Mouse (Mus musculus): ENCODE data around the gene Dnmt3b. TPM values are rescaled to one million over a fixed set of nuclear protein-coding genes. Genes with fewer than 3 reads are reported as not detected.
"Not testable (repeated sequence)": the region's sequence is repeated elsewhere in the genome, so short reads cannot be mapped to it uniquely, and the experiment has no call there.

Dnmt3b gene
- polyA plus RNA-seq, 1 experiment from 2014 or later, result 5.3 TPM

DNA sequence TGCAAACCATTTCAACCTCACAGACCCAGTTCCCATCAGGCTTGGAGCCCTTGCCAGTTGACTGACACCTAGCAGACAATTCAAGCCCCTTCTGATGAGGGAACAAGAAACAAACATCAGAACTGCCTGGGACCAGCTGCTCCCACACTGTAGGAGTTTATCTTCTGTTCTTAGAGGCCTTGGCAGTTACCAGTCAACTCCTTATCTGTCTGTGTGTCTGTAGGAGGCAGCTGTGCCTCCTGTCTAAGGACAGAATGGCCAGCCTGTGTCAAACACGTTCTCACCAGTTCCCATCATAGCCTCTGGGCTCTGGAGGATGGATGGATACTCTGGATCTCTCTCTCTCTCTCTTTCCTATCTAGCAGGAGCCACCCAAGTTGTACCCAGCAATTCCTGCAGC is 26.1 kb downstream of the Dnmt3b start:
- peaks cover 47% of the 10 kb centered on the region for H3K36me3 ChIP-seq
- not testable (repeated sequence) for H3K9ac ChIP-seq; H3K4me2 ChIP-seq; ATAC-seq (ENCODE audit: extremely low read depth, insufficient number of reproducible peaks, low FRiP score, low TSS enrichment); H3K27ac ChIP-seq (replicated peaks); H3K4me1 ChIP-seq; H3K27me3 ChIP-seq (replicated peaks); H3K4me3 ChIP-seq; H3K9me3 ChIP-seq
- WGBS, result 23% methylated on average over 1 of the region's 1 CpGs

- H3K4me2 ChIP-seq, result no peak overlapping the region
- H3K9me3 ChIP-seq, result no peaks in the 10 kb centered on the region
- H3K4me1 ChIP-seq, result no peaks in the 10 kb centered on the region
- H3K27me3 ChIP-seq (replicated peaks), result no peaks in the 10 kb centered on the region
- no peak for ATAC-seq (ENCODE audit: extremely low read depth, insufficient number of reproducible peaks, low FRiP score, low TSS enrichment)
- 84% methylated on average over 6 of the region's 6 CpGs for WGBS
- H3K4me3 ChIP-seq, result no peak overlapping the region
- H3K36me3 ChIP-seq, result peaks cover 59% of the 10 kb centered on the region
- no peak overlapping the region for H3K9ac ChIP-seq
- H3K27ac ChIP-seq (replicated peaks), result no peak overlapping the region
These were observed 27.7 kb downstream of the Dnmt3b start for GRCm38 (mm10) chr2:153676944-153677343.

DNA sequence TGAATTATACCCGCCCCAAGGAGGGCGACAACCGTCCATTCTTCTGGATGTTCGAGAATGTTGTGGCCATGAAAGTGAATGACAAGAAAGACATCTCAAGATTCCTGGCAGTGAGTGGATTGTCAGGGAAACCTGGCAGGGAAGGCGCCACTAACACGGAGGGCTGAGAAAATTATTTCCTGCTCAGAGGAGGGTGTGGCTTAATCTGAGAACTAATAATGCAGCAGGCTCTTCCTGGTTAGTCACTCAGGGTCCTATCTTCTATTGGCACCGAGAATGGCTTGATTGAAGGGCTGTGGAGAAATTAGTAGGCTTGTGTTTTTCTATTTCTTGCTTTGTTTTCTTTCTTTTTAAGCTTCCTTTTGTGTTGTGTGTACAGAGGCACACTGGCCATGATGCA is 28.3 kb downstream of the Dnmt3b start:
- Histone ChIP-seq H3K36me3 (peaks cover 59% of the 10 kb centered on the region), H3K4me3 (no peak overlapping the region), H3K4me2 (no peak overlapping the region), H3K9me3 (no peaks in the 10 kb centered on the region), H3K27me3 (replicated peaks) (no peaks in the 10 kb centered on the region), H3K4me1 (no peaks in the 10 kb centered on the region), H3K27ac (replicated peaks) (no peak overlapping the region), H3K9ac (no peak overlapping the region)
- 81% methylated on average over 7 of the region's 7 CpGs for WGBS
- no peak for ATAC-seq (ENCODE audit: extremely low read depth, insufficient number of reproducible peaks, low FRiP score, low TSS enrichment)

- H3K9me3 ChIP-seq, result no peaks in the 10 kb centered on the region
- ATAC-seq (ENCODE audit: extremely low read depth, insufficient number of reproducible peaks, low FRiP score, low TSS enrichment), result no peak
- H3K36me3 ChIP-seq, result peaks cover 53% of the 10 kb centered on the region
- H3K27me3 ChIP-seq (replicated peaks), result no peaks in the 10 kb centered on the region
- no peak overlapping the region for H3K4me3 ChIP-seq
- H3K27ac ChIP-seq (replicated peaks), result no peak overlapping the region
- 83% methylated on average over 1 of the region's 1 CpGs for WGBS
- no peak overlapping the region for H3K9ac ChIP-seq
- 0 out of 2 replicates have a peak, but pooled peaks cover 4% of the 10 kb centered on the region for H3K4me1 ChIP-seq
- no peak overlapping the region for H3K4me2 ChIP-seq
These were observed 30.7 kb downstream of the Dnmt3b start for GRCm38 (mm10) chr2:153679959-153680358.

DNA sequence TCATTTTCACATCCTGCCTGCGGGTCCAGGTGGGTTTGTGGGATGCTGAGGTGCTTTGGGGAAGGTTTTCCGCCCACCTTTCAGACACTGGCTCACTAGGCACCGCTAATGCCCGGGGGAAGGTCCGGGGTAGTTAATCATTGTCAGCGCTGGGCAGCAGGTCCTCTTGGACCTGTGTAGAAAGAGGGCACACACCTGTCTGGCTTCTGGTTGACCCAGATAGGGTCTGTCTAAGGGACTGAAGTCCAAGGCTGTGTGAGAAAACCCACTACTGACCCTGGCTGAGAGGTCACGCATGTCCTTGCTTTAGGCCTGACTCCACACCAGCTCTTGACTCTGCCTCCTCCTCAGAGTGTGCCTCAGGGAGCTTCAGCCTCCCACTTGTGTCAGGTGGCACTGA is 44.2 kb downstream of the Dnmt3b start:
- not testable (repeated sequence) for H3K36me3 ChIP-seq; H3K27ac ChIP-seq (replicated peaks); H3K4me3 ChIP-seq; ATAC-seq (ENCODE audit: extremely low read depth, insufficient number of reproducible peaks, low FRiP score, low TSS enrichment); H3K9ac ChIP-seq; H3K4me2 ChIP-seq; H3K9me3 ChIP-seq; H3K4me1 ChIP-seq; H3K27me3 ChIP-seq (replicated peaks)
- WGBS, result 78% methylated on average over 7 of the region's 7 CpGs

GRCm38 (mm10) chr2:153694462-153695085 is 45.3 kb downstream of the Dnmt3b start:
- Histone ChIP-seq H3K36me3 (no peaks in the 10 kb centered on the region), H3K9me3 (no peaks in the 10 kb centered on the region), H3K4me3 (no peak overlapping the region), H3K4me1 (no peaks in the 10 kb centered on the region), H3K4me2 (no peak overlapping the region), H3K27me3 (replicated peaks) (no peaks in the 10 kb centered on the region), H3K27ac (replicated peaks) (no peak overlapping the region), H3K9ac (no peak overlapping the region)
- no peak for ATAC-seq (ENCODE audit: extremely low read depth, insufficient number of reproducible peaks, low FRiP score, low TSS enrichment)
- 58% methylated on average over 19 of the region's 19 CpGs for WGBS

GRCm38 (mm10) chr2:153696352-153696751 is 47.1 kb downstream of the Dnmt3b start, which contains the start of gene Dnmt3c:
Dnmt3c (plus strand) TSS chr2:153696652.
- Histone ChIP-seq H3K4me2 (no peak within 1 kb of the TSS), H3K9ac (no peak within 1 kb of the TSS), H3K4me3 (no peak within 1 kb of the TSS), H3K36me3 (no peaks in the 10 kb centered on the region), H3K27me3 (replicated peaks) (no peaks in the 10 kb centered on the region), H3K4me1 (no peaks in the 10 kb centered on the region), H3K27ac (replicated peaks) (no peak within 1 kb of the TSS), H3K9me3 (no peaks in the 10 kb centered on the region)
- ATAC-seq (ENCODE audit: extremely low read depth, insufficient number of reproducible peaks, low FRiP score, low TSS enrichment), result no peak

GRCm38 (mm10) chr2:153703389-153703788 is 54.1 kb downstream of the Dnmt3b start:
- Histone ChIP-seq H3K4me3 (no peak overlapping the region), H3K36me3 (no peaks in the 10 kb centered on the region), H3K4me1 (no peaks in the 10 kb centered on the region), H3K4me2 (no peak overlapping the region), H3K9me3 (no peaks in the 10 kb centered on the region), H3K27me3 (replicated peaks) (no peaks in the 10 kb centered on the region), H3K27ac (replicated peaks) (no peak overlapping the region), H3K9ac (no peak overlapping the region)
- 43% methylated on average over 6 of the region's 6 CpGs for WGBS
- no peak for ATAC-seq (ENCODE audit: extremely low read depth, insufficient number of reproducible peaks, low FRiP score, low TSS enrichment)

DNA sequence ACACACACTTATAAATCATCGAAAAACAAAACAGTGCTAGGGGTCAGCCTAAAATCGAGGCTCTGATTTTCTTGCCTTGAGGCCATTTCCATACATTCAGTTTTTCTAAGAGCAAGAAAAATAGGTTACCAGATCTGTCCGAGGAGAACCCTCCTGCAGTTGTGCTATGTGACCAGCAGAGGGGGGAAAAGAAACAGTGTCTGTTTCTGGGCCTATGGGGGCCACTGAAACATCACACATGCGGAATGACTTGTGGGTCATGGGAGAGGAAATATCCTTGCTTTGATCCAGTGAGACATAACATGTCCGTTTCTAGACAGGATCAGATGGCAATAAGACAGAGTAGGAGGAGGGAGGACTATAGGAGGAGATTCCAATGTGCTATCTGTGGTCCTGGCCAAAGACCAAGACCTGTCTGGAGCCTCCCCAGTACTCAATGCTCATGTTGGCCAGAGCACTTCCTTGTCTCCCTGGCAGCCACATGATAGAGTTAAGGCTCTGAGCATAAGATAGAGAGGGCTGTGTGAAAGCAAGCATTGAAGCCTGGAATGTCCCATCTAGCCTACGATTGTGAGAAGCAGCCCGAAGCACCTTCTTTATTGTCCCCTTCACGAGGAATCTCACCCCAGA is 61.6 kb downstream of the Dnmt3b start:
- peak; percentile 43; the same call in 1 of the 2 replicates for ATAC-seq (ENCODE audit: extremely low read depth, insufficient number of reproducible peaks, low FRiP score, low TSS enrichment)
- WGBS, result 32% methylated on average over 8 of the region's 8 CpGs
- Histone ChIP-seq H3K4me3 (no peak overlapping the region), H3K27ac (replicated peaks) (no peak overlapping the region; the same call in 1 of the 2 replicates), H3K4me2 (no peak overlapping the region), H3K27me3 (replicated peaks) (no peaks in the 10 kb centered on the region), H3K4me1 (peaks cover 37% of the 10 kb centered on the region), H3K9ac (no peak overlapping the region), H3K36me3 (no peaks in the 10 kb centered on the region), H3K9me3 (no peaks in the 10 kb centered on the region)

DNA sequence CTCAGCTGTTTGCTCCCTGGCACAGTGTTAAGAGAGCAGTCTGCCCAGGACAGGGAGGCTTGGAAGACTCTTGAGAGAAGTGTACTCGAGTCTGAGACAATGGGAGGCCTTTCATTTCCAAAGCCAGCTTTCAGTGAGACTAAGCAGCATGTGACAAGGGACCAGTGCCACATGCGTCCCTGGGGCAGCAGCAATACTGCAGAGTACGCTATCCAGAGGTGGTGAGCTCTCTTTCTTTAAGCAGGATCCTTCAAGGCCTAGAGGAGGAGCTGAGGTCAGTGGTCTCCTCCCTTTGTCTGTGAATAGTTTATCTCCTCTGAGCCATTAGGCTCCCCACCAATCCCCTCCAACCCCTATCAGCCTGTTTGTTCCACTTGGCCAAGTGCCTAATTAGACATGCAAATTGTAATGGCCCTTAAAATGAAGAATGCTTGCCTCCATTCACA is 63.4 kb downstream of the Dnmt3b start:
- Histone ChIP-seq H3K9ac (peak overlapping the region; percentile 55), H3K4me2 (peak overlapping the region; percentile 18; the same call in 1 of the 2 replicates), H3K9me3 (no peaks in the 10 kb centered on the region), H3K4me1 (peaks cover 37% of the 10 kb centered on the region), H3K27me3 (replicated peaks) (no peaks in the 10 kb centered on the region), H3K36me3 (no peaks in the 10 kb centered on the region), H3K27ac (replicated peaks) (peak overlapping the region; percentile 79), H3K4me3 (no peak overlapping the region)
- no peak for ATAC-seq (ENCODE audit: extremely low read depth, insufficient number of reproducible peaks, low FRiP score, low TSS enrichment)
- 17% methylated on average over 3 of the region's 3 CpGs for WGBS

DNA sequence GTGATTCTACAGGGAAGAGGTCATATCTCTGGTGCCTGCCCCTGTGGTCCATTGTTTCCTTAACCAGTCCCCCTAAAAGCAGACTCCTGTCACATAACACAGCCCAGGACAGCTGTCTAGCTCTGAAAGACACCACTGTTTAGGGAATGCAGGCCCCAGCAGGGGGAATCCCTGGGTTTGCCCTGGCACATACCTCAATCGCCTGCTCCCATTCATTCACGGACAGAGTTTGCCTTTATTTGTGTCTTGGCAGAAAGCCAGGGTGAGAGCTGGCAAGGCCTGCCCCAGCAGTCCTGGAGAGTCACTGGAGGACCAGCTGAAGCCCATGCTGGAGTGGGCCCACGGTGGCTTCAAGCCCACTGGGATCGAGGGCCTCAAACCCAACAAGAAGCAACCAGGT is 64.0 kb downstream of the Dnmt3b start:
- no peaks in the 10 kb centered on the region for H3K27me3 ChIP-seq (replicated peaks)
- peak; percentile 49; the same call in 1 of the 2 replicates for ATAC-seq (ENCODE audit: extremely low read depth, insufficient number of reproducible peaks, low FRiP score, low TSS enrichment)
- H3K9ac ChIP-seq, result no peak overlapping the region
- peak overlapping the region; percentile 18 for H3K4me2 ChIP-seq
- H3K27ac ChIP-seq (replicated peaks), result peak overlapping the region; percentile 79
- WGBS, result 25% methylated on average over 4 of the region's 4 CpGs
- no peak overlapping the region for H3K4me3 ChIP-seq
- H3K36me3 ChIP-seq, result no peaks in the 10 kb centered on the region
- peaks cover 37% of the 10 kb centered on the region for H3K4me1 ChIP-seq
- no peaks in the 10 kb centered on the region for H3K9me3 ChIP-seq

DNA sequence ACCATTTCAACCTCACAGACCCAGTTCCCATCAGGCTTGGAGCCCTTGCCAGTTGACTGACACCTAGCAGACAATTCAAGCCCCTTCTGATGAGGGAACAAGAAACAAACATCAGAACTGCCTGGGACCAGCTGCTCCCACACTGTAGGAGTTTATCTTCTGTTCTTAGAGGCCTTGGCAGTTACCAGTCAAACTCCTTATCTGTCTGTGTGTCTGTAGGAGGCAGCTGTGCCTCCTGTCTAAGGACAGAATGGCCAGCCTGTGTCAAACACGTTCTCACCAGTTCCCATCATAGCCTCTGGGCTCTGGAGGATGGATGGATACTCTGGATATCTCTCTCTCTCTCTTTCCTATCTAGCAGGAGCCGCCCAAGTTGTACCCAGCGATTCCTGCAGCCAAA is 68.6 kb downstream of the Dnmt3b start:
- not testable (repeated sequence) for H3K4me3 ChIP-seq; H3K27me3 ChIP-seq (replicated peaks); ATAC-seq (ENCODE audit: extremely low read depth, insufficient number of reproducible peaks, low FRiP score, low TSS enrichment); H3K4me1 ChIP-seq; H3K9ac ChIP-seq; H3K4me2 ChIP-seq; H3K36me3 ChIP-seq; H3K9me3 ChIP-seq; H3K27ac ChIP-seq (replicated peaks)
- 33% methylated on average over 3 of the region's 3 CpGs for WGBS

All from heart, embryonic 13.5 days (tissue).